Mouse (Mus musculus): ENCODE measurements around the gene Acot1. TPM values are rescaled to one million over a fixed set of nuclear protein-coding genes. Genes with fewer than 3 reads are reported as not detected.
"Not testable (repeated sequence)": the region's sequence is repeated elsewhere in the genome, so short reads cannot be mapped to it uniquely, and the experiment has no call there.

The Acot1 gene
- polyA plus RNA-seq, 1 experiment, result 2.2 TPM

- WGBS, result 45% methylated on average over 4 of the region's 4 CpGs
- H3K27me3 ChIP-seq (ENCODE audit: control insufficient read depth, insufficient read depth, low read length), result no peaks in the 10 kb centered on the region
- H3K27ac ChIP-seq (ENCODE audit: insufficient read depth, low read length), result no peak overlapping the region
- H3K4me3 ChIP-seq (ENCODE audit: extremely low read depth, insufficient read depth, insufficient read length), result no peak overlapping the region
- H3K4me1 ChIP-seq (ENCODE audit: control insufficient read depth, insufficient read depth, insufficient read length), result no peaks in the 10 kb centered on the region
- no peak for TF ChIP-seq POLR2A (IDR thresholded peaks at IDR 0.05; ENCODE audit: low read depth, low read length)
- peak; percentile 74; the same call in 1 of the 2 replicates for TF ChIP-seq CTCF (IDR thresholded peaks at IDR 0.05; ENCODE audit: extremely low read depth, insufficient read depth, insufficient read length, insufficient replicate concordance)
- peak; percentile 52 to 68 for DNase-seq (ENCODE audit: low read depth in 1 of 2, low spot score in 2 of 2)
- no peaks in the 10 kb centered on the region for H3K36me3 ChIP-seq (ENCODE audit: control insufficient read depth, insufficient read depth, low read length)
Observed at GRCm38 (mm10) chr12:84030659-84031332, 21.5 kb downstream of the Acot1 start.

- H3K4me3 ChIP-seq (ENCODE audit: extremely low read depth, insufficient read depth, insufficient read length), result no peak overlapping the region
- H3K27me3 ChIP-seq (ENCODE audit: control insufficient read depth, insufficient read depth, low read length), result no peaks in the 10 kb centered on the region
- 93% methylated on average over 4 of the region's 4 CpGs for WGBS
- no peak overlapping the region for H3K27ac ChIP-seq (ENCODE audit: insufficient read depth, low read length)
- no peaks in the 10 kb centered on the region for H3K36me3 ChIP-seq (ENCODE audit: control insufficient read depth, insufficient read depth, low read length)
- no peak for DNase-seq (ENCODE audit: low read depth in 1 of 2, low spot score in 2 of 2)
- H3K4me1 ChIP-seq (ENCODE audit: control insufficient read depth, insufficient read depth, insufficient read length), result no peaks in the 10 kb centered on the region
- TF ChIP-seq CTCF (IDR thresholded peaks at IDR 0.05; ENCODE audit: extremely low read depth, insufficient read depth, insufficient read length, insufficient replicate concordance), result no peak
- TF ChIP-seq POLR2A (IDR thresholded peaks at IDR 0.05; ENCODE audit: low read depth, low read length), result no peak
Observed at GRCm38 (mm10) chr12:84032854-84033253, 23.6 kb downstream of the Acot1 start.

GRCm38 (mm10) chr12:84033302-84033701, 24.0 kb downstream of the Acot1 start:
- not testable (repeated sequence) for H3K4me1 ChIP-seq (ENCODE audit: control insufficient read depth, insufficient read depth, insufficient read length); H3K27ac ChIP-seq (ENCODE audit: insufficient read depth, low read length); H3K36me3 ChIP-seq (ENCODE audit: control insufficient read depth, insufficient read depth, low read length); DNase-seq (ENCODE audit: low read depth in 1 of 2, low spot score in 2 of 2); H3K27me3 ChIP-seq (ENCODE audit: control insufficient read depth, insufficient read depth, low read length); H3K4me3 ChIP-seq (ENCODE audit: extremely low read depth, insufficient read depth, insufficient read length)
- WGBS, result 63% methylated on average over 2 of the region's 2 CpGs

- WGBS, result 12% methylated on average over 4 of the region's 4 CpGs
- H3K4me3 ChIP-seq (ENCODE audit: extremely low read depth, insufficient read depth, insufficient read length), result no peak overlapping the region
- TF ChIP-seq CTCF (IDR thresholded peaks at IDR 0.05; ENCODE audit: extremely low read depth, insufficient read depth, insufficient read length, insufficient replicate concordance) (no peak), POLR2A (IDR thresholded peaks at IDR 0.05; ENCODE audit: low read depth, low read length) (no peak)
- no peak overlapping the region for H3K27ac ChIP-seq (ENCODE audit: insufficient read depth, low read length)
- H3K36me3 ChIP-seq (ENCODE audit: control insufficient read depth, insufficient read depth, low read length), result no peaks in the 10 kb centered on the region
- no peak for DNase-seq (ENCODE audit: low read depth in 1 of 2, low spot score in 2 of 2)
- no peaks in the 10 kb centered on the region; the same call in 1 of the 2 replicates for H3K4me1 ChIP-seq (ENCODE audit: control insufficient read depth, insufficient read depth, insufficient read length)
- H3K27me3 ChIP-seq (ENCODE audit: control insufficient read depth, insufficient read depth, low read length), result no peaks in the 10 kb centered on the region
Observed at GRCm38 (mm10) chr12:84034108-84034507, 24.8 kb downstream of the Acot1 start.

- H3K4me1 ChIP-seq (ENCODE audit: control insufficient read depth, insufficient read depth, insufficient read length); H3K27me3 ChIP-seq (ENCODE audit: control insufficient read depth, insufficient read depth, low read length); DNase-seq (ENCODE audit: low read depth in 1 of 2, low spot score in 2 of 2); H3K27ac ChIP-seq (ENCODE audit: insufficient read depth, low read length); H3K36me3 ChIP-seq (ENCODE audit: control insufficient read depth, insufficient read depth, low read length): not testable (repeated sequence)
- peak within 1 kb of the TSS; percentile 40; the same call in 1 of the 2 replicates for H3K4me3 ChIP-seq (ENCODE audit: extremely low read depth, insufficient read depth, insufficient read length)
- WGBS, result 35% methylated on average over 32 of the region's 32 CpGs
Observed at GRCm38 (mm10) chr12:84038241-84038640, 29.0 kb downstream of the Acot1 start, which contains the start of gene Acot4. Gene Acot4 (plus strand): TSS chr12:84038379.

GRCm38 (mm10) chr12:84038691-84039111, 29.4 kb downstream of the Acot1 start, which contains the start of gene Gm49366:
Gene Gm49366 (plus strand): TSS chr12:84038935.
- H3K36me3 ChIP-seq (ENCODE audit: control insufficient read depth, insufficient read depth, low read length); DNase-seq (ENCODE audit: low read depth in 1 of 2, low spot score in 2 of 2); H3K4me1 ChIP-seq (ENCODE audit: control insufficient read depth, insufficient read depth, insufficient read length); H3K27me3 ChIP-seq (ENCODE audit: control insufficient read depth, insufficient read depth, low read length); H3K27ac ChIP-seq (ENCODE audit: insufficient read depth, low read length): not testable (repeated sequence)
- H3K4me3 ChIP-seq (ENCODE audit: extremely low read depth, insufficient read depth, insufficient read length), result peak within 1 kb of the TSS; percentile 40; the same call in 1 of the 2 replicates
- 37% methylated on average over 39 of the region's 39 CpGs for WGBS

GRCm38 (mm10) chr12:84042248-84042647, 33.0 kb downstream of the Acot1 start:
- TF ChIP-seq CTCF (IDR thresholded peaks at IDR 0.05; ENCODE audit: extremely low read depth, insufficient read depth, insufficient read length, insufficient replicate concordance) (no peak), POLR2A (IDR thresholded peaks at IDR 0.05; ENCODE audit: low read depth, low read length) (no peak)
- Histone ChIP-seq H3K27me3 (ENCODE audit: control insufficient read depth, insufficient read depth, low read length) (no peaks in the 10 kb centered on the region), H3K4me3 (ENCODE audit: extremely low read depth, insufficient read depth, insufficient read length) (no peak overlapping the region), H3K36me3 (ENCODE audit: control insufficient read depth, insufficient read depth, low read length) (no peaks in the 10 kb centered on the region), H3K4me1 (ENCODE audit: control insufficient read depth, insufficient read depth, insufficient read length) (no peaks in the 10 kb centered on the region; the same call in 1 of the 2 replicates), H3K27ac (ENCODE audit: insufficient read depth, low read length) (no peak overlapping the region)
- no peak for DNase-seq (ENCODE audit: low read depth in 1 of 2, low spot score in 2 of 2)
- 90% methylated on average over 5 of the region's 5 CpGs for WGBS

Data from spleen, adult 2 months (tissue).